Mouse (Mus musculus) frontal cortex, postnatal 10 days (tissue): ENCODE results near the gene Rgs10.

Experiments used
- DNase-seq, 2 experiments: peaks; one replicate each; pipeline ENCODE4 v3.0.0; 2022; ENCODE audit warnings: low spot score in 2 of 2, mixed read lengths in 1 of 2

Gene Rgs10

GRCm38 (mm10) chr7:128417930-128418779 is at the start of gene Rgs10:
Rgs10 (minus strand) TSS chr7:128418758.
- DNase-seq: peak; percentile 37 to 56

DNA sequence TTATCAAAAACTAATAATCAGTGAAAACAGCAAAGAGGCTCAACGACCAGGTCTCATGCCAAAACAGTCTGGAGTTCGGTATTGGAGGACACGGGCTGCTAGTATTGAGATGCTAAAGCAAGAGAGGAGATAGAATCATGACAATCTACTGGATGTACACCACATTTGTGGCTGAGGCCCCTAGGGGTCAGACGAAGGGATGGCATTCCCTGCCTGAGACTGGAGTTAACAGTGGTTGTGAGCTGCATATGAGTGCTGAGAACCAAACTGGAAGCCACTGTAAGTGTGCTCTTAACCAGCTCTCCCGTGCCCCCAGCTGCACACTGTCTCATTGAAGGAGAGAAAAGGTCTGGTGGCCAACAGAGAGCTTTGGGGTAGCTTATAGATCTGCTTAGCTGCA is 43.8 kb upstream of the Rgs10 start:
- peak; percentile 7 to 12 for DNase-seq

DNA sequence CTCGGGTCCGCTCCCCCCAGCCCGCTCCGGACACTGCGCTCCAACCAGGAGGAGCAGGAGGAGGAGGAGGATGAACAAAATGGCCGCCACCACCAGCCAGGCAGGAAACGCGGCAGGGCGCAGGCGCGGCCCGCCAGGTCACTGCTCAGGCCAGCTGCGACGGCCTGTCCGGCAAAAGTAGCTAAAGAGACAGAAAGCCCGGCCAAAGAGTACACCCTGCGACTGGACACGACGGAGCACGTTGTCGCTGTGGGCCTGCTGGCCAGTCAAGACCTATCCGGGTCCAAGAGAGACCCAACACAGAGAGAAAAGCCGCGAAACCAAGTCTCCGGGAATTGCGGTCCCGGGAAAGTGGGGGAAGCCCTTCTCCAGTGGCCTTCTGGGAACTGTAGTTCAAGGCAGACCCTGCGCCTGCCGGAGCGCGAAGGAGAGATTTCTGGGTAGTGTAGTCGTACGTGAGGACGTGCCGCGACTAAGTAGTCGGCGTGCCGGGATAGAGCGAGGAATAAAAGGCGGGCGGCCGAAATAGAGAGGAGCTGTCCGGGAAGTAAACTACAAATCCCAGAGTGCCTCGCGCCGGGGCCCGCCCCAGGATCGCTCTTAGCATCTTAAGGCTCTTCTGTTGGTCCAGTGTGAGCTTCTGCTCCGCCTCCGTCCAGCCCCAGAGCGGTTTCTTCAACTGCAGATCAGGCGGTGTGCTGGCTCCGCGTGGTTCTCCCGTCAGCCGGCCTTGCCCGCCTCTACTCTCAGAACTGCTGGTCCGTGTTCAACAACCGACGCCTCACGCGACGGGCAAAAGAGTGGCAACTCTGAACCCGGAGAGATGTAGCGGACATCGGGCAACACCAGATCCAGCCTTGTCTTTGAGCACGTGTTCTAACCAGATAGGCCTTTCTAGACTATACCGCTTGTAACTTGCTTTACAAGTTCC is 43.0 kb upstream of the Rgs10 start, which contains the start of gene Tial1:
Tial1 (minus strand) TSS at position 433 of the 931 bp plus-strand sequence.
- DNase-seq: peak; percentile 98 to 99

DNA sequence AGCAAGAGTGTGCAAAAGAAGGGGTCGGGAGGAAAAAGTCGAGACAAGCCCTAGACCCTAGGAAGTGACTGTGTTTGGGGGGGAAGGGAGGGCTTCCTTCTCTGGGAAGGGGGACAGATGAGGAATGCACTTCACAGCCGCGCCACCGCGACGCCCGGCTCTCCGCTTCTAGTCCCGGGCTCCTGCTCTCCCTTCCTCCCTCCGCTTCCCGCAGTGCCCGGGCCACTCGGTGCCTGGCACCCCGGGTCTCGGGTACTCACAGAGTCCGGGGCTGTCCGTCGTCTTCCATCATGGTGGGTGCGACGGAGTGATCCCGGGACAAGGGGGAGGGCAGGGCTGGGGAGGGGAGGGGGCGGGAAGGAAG is 42.3 kb upstream of the Rgs10 start:
- DNase-seq: no peak

- DNase-seq: peak; percentile 20 to 29
These were observed 41.7 kb upstream of the Rgs10 start for GRCm38 (mm10) chr7:128460131-128460864.

DNA sequence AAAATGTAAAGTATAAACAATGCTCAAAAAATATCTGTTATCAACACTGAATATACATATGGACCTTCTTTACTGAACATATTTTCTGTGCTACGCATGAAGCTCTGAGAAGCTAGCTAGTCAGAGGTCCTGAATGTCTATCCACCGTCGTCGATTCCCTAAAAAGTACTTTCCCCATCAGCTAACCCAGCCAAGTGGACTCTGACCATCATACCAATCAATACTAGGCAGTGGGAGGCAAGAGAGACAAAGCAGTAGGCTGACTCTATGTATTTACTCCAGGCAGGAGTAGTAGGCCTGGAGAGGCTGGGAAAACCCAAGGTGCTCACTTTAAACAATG is 41.2 kb upstream of the Rgs10 start:
- no peak for DNase-seq

GRCm38 (mm10) chr7:128458011-128458410 is 39.5 kb upstream of the Rgs10 start:
- no peak for DNase-seq

GRCm38 (mm10) chr7:128452731-128453130 is 34.2 kb upstream of the Rgs10 start:
- no peak for DNase-seq

DNA sequence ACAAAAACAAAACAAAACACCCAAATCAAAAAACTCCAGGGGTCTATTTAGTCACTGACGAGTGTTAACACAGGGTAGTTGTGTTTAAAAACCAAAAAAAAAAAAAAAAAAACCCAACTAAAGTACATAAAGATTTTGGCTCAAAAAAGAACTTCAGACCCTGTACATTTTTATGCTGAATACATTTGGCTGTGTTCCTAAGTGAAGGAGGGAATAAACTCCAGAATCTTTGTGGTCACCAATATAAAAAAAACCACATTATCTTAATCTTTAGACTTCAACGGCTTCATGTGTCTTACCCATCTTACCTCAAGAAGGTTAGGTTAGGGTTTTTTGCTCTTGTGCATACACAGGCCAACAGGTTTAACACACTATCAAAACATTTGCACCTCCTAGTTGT is 22.0 kb upstream of the Rgs10 start:
- no peak for DNase-seq

DNA sequence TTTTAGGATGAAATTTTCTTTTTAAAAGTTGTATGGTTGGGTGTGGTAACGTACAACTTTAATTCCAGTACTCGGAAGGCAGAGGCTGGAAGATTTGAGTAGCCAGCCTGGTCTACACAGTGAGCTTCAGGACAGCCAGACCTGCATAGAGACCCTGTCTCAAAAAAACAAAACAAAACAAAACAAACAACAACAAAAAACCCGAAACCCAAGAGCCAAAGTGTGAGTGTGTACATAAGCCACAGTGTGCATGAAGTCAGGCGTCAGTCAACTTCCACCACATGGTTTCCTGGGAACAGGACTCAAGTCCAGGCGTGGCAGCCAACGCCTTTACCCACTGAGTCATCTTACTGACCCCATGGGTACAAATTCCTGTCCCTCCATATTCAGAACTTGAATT is 20.7 kb upstream of the Rgs10 start:
- no peak for DNase-seq

- DNase-seq: no peak
These were observed 19.6 kb upstream of the Rgs10 start for GRCm38 (mm10) chr7:128438131-128438530.

- DNase-seq: no peak
These were observed 14.7 kb upstream of the Rgs10 start for GRCm38 (mm10) chr7:128433213-128433612.

DNA sequence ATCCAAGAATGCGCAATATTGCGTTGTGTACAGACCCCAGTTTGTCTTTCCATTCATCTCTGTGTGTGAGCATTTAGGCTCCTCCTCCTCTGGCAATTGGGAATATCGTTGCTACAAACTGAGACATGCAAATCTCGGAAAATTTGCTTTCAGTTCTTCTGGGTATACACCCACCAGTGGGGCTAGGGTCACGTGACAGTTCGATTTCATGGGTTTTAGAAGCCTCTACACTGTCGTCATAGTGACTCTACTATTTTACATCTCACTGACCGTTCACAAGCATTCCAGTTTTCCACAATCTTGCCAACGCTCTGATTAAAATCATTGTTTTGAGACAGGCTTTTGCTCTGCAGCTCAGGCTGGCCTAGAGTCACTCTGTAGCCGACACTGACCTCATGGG is 14.0 kb upstream of the Rgs10 start:
- no peak for DNase-seq

GRCm38 (mm10) chr7:128422491-128422890 is 3.9 kb upstream of the Rgs10 start:
- DNase-seq: no peak

DNA sequence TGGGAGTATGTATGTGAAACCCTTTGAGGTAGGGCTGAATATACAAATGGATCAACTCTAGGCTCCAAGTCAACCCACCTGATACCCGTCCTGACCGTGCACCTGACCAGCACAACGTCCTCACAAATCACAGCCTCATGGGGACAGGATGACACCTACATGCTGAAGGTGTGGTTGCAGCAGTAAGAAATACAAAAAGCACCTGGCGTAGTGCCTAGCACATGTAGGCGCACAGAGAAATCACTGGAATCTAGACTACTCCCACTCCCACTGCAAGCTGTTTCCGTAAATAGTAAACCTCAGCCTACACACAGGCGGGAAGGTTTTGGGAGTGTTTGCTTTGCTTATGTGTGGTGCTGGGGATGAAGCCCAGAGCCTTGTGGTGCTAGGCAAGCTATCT is 3.1 kb upstream of the Rgs10 start:
- no peak for DNase-seq

GRCm38 (mm10) chr7:128419690-128420089 is 1.1 kb upstream of the Rgs10 start:
- DNase-seq: no peak

DNA sequence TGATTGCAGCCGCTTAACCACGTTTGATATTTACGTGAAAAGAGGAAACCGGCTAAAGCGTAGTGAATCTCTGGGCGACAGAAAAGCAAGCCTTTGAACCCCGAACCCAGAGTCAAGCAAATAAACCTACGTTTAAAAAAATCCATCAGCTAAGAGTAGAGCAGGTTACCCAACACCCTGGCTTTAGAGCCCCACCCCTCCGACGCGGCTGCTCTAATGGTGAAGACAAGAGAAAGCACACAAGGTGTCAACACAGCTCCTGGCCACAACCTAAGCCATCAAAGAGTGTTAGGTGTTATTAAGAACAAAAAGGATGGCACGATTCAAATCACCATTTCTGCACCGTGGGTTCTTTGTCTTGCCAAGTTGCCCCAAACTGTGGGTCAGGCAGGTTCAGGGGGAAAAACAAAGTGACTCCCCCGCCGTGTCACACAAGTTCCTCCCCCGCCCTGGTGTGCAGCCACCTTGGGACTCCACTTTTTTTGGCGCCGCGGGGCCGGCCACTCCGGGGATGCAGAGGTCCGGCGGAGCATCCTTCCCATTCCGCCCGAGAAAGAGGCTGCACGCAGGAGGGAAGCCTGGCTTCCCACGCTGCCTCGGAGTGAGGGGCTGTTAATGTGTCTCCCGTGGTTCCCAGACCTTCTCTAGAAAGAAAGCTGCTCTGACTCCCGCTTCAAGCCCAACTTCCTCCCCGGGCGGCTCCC is 1.2 kb downstream of the Rgs10 start:
- DNase-seq: no peak

DNA sequence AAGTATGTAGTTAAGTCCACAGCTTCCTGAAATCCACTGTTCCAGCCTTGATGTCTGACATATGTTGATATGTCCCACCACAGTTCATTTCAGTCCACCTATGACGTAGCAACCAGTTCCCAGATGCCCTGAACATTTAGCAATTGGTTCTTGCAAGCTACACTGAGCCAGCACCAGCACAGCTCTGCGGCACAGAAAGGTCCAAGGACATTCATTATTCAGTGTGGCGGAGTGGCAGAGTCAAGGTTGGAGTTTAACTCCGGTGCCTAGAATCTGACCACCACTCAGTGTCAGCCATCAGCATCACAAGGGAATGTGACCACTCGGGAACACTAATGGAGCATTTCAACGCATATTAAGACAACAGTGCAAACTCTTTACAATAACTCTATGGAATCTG is 1.9 kb downstream of the Rgs10 start:
- no peak for DNase-seq

- no peak for DNase-seq
These were observed 4.1 kb downstream of the Rgs10 start for GRCm38 (mm10) chr7:128414433-128414832.

DNA sequence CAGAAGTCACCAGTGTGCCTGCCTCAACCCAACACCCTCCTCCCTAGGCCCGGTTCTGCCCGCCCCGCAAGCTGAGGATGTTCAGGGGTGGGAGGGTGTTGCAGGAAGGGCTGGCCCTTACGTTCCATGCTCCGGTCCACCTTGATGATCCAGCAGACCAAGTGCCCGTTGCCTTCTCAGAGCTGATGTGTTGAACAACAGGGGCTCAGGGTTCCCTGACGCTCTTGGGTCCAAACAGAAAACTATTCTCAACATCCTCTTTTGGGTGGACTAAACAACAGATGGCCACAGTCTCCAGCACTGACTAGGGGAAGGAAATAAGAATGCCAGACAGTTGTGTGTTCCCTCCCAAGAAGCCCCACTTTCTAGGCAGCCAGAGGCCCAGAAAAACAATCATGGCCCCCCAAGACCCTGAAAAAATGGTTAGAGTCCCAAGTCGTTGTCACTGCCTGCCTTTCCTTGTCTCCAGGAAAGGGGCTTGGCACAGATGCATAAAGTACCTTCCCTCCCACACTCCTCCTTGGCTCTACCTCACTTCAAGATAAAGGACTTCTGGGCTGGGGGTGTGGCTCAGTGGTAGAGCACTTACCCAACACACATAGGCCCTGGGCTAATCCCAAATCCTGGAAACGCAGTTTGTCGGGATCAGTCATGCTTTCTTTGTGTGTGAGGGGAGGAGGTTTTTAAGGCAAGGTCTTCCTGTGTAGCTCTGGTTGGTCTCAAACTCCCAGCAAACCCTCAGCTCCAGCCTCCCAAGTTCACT is 6.3 kb downstream of the Rgs10 start:
- DNase-seq: no peak
